Mouse (Mus musculus) forebrain, postnatal 0 days (tissue): ENCODE data around the gene Polr2c. TPM values are rescaled to one million over a fixed set of nuclear protein-coding genes. Genes with fewer than 3 reads are reported as not detected.

Source experiments
- ATAC-seq: fragments of 200-750 bp; cut with Nextera tagmentation; 2 replicates; pipeline ENCODE4 v1.8.0; 2017; ENCODE audit warnings: mild to moderate bottlenecking, moderate library complexity
- DNase-seq: peaks from one replicate; pipeline ENCODE4 v3.0.0-alpha.2; 2015
- H3K27ac ChIP-seq: fragments of 300-500 bp; sonication (generic); 2 replicates; pipeline ENCODE4 v1.5.1; 2014; ENCODE audit warnings: low read depth, mild to moderate bottlenecking, antibody characterized with exemption, low read length, moderate library complexity, mixed read lengths
- H3K27me3 ChIP-seq: fragments of 300-500 bp; sonication (generic); 2 replicates; pipeline ENCODE4 v1.6.1; 2014; ENCODE audit warnings: mild to moderate bottlenecking, low read length, mixed read lengths; ENCODE audit not compliant: insufficient read depth
- H3K36me3 ChIP-seq: fragments of 300-500 bp; sonication (generic); 2 replicates; pipeline ENCODE4 v1.6.1; 2014; ENCODE audit warnings: mild to moderate bottlenecking, moderate library complexity; ENCODE audit not compliant: insufficient read depth
- H3K4me1 ChIP-seq: fragments of 300-500 bp; sonication (generic); 2 replicates; pipeline ENCODE4 v1.6.1; 2014; ENCODE audit warnings: antibody characterized with exemption; ENCODE audit not compliant: insufficient read depth
- H3K4me2 ChIP-seq: fragments of 300-500 bp; sonication (generic); 2 replicates; pipeline ENCODE4 v1.6.1; 2014; ENCODE audit warnings: low read depth, mild to moderate bottlenecking, moderate library complexity
- H3K4me3 ChIP-seq: fragments of 300-500 bp; sonication (generic); 2 replicates; pipeline ENCODE4 v1.5.1; 2014; ENCODE audit warnings: low read depth, low read length, mixed read lengths
- H3K9ac ChIP-seq: fragments of 300-500 bp; sonication (generic); 2 replicates; pipeline ENCODE4 v1.6.1; 2014; ENCODE audit warnings: mild to moderate bottlenecking
- H3K9me3 ChIP-seq: fragments of 300-500 bp; sonication (generic); 2 replicates; pipeline ENCODE4 v1.6.1; 2016; ENCODE audit warnings: low read length
- CTCF ChIP-seq: sonication (generic); IDR thresholded peaks from 2 replicates; pipeline ENCODE4 v1.5.1; 2016; ENCODE audit warnings: antibody characterized with exemption, control low read depth, low read depth
- WGBS: fragments of 180-500 bp; shearing (Covaris S2); extraction: QIAGEN DNeasy Blood & Tissue Kit; methylation state at CpG from one replicate; pipeline ENCODE4 v1.1.7; 2014; 5-methylcytosine and 5-hydroxymethylcytosine counted together
- polyA plus RNA-seq: library from polyadenylated mRNA; unstranded; fragments of >200 nt; fragmentation: Nextera tagmentation; extraction: Ambion mirVana; gene quantifications from 2 replicates; pipeline ENCODE4 v1.2.1, GENCODE M21; 2015
- total RNA-seq: library from RNA; depleted of rRNA; stranded (reverse); fragments of >200 nt; gene quantifications from 2 replicates; pipeline ENCODE4 v1.2.3, GENCODE M21; 2014; rRNA removed

Gene Polr2c
- total and polyA plus RNA-seq, 2 experiments from 2014 or later, result 59.5 to 101 TPM

GRCm38 (mm10) chr8:94922602-94923001 lies 65.4 kb downstream of the Polr2c start:
- 31% methylated on average over 8 of the region's 8 CpGs for WGBS

More at GRCm38 (mm10) chr8:94922602-94923001, 65.4 kb downstream of the Polr2c start:
- Histone ChIP-seq H3K4me3 (no peak overlapping the region), H3K9ac (no peak overlapping the region), H3K4me2 (no peak overlapping the region), H3K36me3 (no peaks in the 10 kb centered on the region), H3K27me3 (peaks cover 7% of the 10 kb centered on the region; the same call in 1 of the 2 replicates), H3K9me3 (no peaks in the 10 kb centered on the region), H3K27ac (no peak overlapping the region), H3K4me1 (no peaks in the 10 kb centered on the region)
- TF ChIP-seq CTCF, result no peak
- ATAC-seq (no peak), DNase-seq (no peak)

Other genes starting within 250 kb of the Polr2c start
- gene Arl2bp, start 190.8 kb upstream of the Polr2c start, total RNA-seq, result 112 and 136 TPM in 2 replicates
- 154 and 183 TPM in 2 replicates for gene Arl2bp, start 190.8 kb upstream of the Polr2c start, polyA plus RNA-seq
- gene Pllp, start 161.2 kb upstream of the Polr2c start, total RNA-seq, result 4.6 and 11.6 TPM in 2 replicates
- 6.8 and 8.6 TPM in 2 replicates for gene Pllp, start 161.2 kb upstream of the Polr2c start, polyA plus RNA-seq
- not detected in 2 replicates for gene Ccl22, start 111.9 kb upstream of the Polr2c start, total RNA-seq
- gene Ccl22, start 111.9 kb upstream of the Polr2c start, polyA plus RNA-seq, result 0.15 TPM in 1 of 2 replicates, not detected in the other
- 61.5 and 68.7 TPM in 2 replicates for gene Cx3cl1, start 85.4 kb upstream of the Polr2c start, total RNA-seq
- 61.8 and 80.0 TPM in 2 replicates for gene Cx3cl1, start 85.4 kb upstream of the Polr2c start, polyA plus RNA-seq
- not detected in 2 replicates for gene Ccl17, start 47.0 kb upstream of the Polr2c start, total RNA-seq
- 4.7 and 5.0 TPM in 2 replicates for gene Ccl17, start 47.0 kb upstream of the Polr2c start, polyA plus RNA-seq
- 87.3 and 89.6 TPM in 2 replicates for gene Coq9, start 19.1 kb upstream of the Polr2c start, total RNA-seq
- gene Coq9, start 19.1 kb upstream of the Polr2c start, polyA plus RNA-seq, result 45.4 and 52.6 TPM in 2 replicates
- gene Ciapin1, start 19.1 kb upstream of the Polr2c start, total RNA-seq, result 50.1 and 51.1 TPM in 2 replicates
- gene Ciapin1, start 19.1 kb upstream of the Polr2c start, polyA plus RNA-seq, result 108 and 120 TPM in 2 replicates
- 123 and 171 TPM in 2 replicates for gene Dok4, start 18.9 kb downstream of the Polr2c start, total RNA-seq
- 97.5 and 117 TPM in 2 replicates for gene Dok4, start 18.9 kb downstream of the Polr2c start, polyA plus RNA-seq
- 6.8 and 8.1 TPM in 2 replicates for gene Ccdc102a, start 60.6 kb downstream of the Polr2c start, total RNA-seq
- gene Ccdc102a, start 60.6 kb downstream of the Polr2c start, polyA plus RNA-seq, result 4.4 and 4.8 TPM in 2 replicates
- 0.10 TPM in 1 of 2 replicates, not detected in the other for gene Adgrg5, start 66.2 kb downstream of the Polr2c start, total RNA-seq
- 0.06 and 0.12 TPM in 2 replicates for gene Adgrg5, start 66.2 kb downstream of the Polr2c start, polyA plus RNA-seq
- 107 and 188 TPM in 2 replicates for gene Adgrg1, start 117.3 kb downstream of the Polr2c start, total RNA-seq
- 79.8 and 101 TPM in 2 replicates for gene Adgrg1, start 117.3 kb downstream of the Polr2c start, polyA plus RNA-seq
- gene Adgrg3, start 160.2 kb downstream of the Polr2c start, total RNA-seq, result 0.67 and 1.2 TPM in 2 replicates
- 0.47 and 0.69 TPM in 2 replicates for gene Adgrg3, start 160.2 kb downstream of the Polr2c start, polyA plus RNA-seq
- gene Drc7, start 197.7 kb downstream of the Polr2c start, total RNA-seq, result 1.9 and 4.4 TPM in 2 replicates
- gene Drc7, start 197.7 kb downstream of the Polr2c start, polyA plus RNA-seq, result 2.1 and 3.7 TPM in 2 replicates
- gene Katnb1, start 223.7 kb downstream of the Polr2c start, total RNA-seq, result 43.9 and 50.6 TPM in 2 replicates
- 44.7 and 49.5 TPM in 2 replicates for gene Katnb1, start 223.7 kb downstream of the Polr2c start, polyA plus RNA-seq